Mouse (Mus musculus): ENCODE measurements at regions not wholly inside any gene's neighbourhood (a gene's known extent, or its start where the extent isn't known, plus 50 kb on each side); places are given as distances from the start of the nearest gene placed in this dataset.

DNA sequence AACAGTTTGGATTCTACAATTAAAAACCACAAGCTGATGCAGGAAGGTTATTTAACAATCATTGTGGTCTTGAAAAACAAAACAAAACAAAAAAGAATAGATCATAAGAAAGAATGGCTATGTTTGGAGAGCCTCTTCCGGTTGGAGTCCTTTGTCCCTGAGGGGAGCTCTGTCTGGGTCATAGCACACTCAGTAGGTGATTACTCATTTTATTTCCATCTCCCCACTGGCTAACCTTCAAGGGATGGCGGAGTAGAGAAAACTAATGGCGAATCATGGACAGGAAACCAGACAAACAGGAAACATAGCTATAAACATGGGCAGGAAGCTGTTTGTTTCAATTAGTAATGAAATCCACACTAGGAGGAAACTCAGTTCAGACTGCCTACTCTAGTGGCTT is 545.8 kb upstream of the Tenm3 start:
- no peak for TF ChIP-seq CTCF (IDR thresholded peaks at IDR 0.05)
- intact Hi-C loops (cut with DNase I) = no loop called here
- Histone ChIP-seq H3K27ac (no peak overlapping the region), H3K4me3 (no peak overlapping the region)
- no peak for DNase-seq (ENCODE audit: extremely low spot score in 1 of 2, low spot score in 2 of 2)

DNA sequence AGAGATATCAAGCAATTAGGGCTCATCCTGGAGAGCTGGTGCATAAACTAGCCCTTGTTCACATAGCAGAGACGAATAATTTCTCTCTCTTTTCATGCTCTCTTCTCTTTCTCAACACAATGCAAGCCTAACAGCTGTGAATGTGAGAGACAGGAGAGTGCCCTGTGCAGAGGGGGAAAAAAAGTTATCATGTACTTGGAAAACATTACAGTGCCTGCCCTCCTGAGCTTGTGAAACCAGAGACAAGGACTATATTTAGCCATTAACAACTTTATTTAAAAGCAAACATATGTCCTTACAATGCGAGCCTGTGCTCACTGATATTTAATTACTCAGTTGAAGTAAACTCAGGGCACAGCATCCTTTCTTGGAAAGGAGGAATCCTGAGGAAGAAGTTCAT is 543.8 kb upstream of the Tenm3 start:
- intact Hi-C loops (cut with DNase I) = no loop called here

DNA sequence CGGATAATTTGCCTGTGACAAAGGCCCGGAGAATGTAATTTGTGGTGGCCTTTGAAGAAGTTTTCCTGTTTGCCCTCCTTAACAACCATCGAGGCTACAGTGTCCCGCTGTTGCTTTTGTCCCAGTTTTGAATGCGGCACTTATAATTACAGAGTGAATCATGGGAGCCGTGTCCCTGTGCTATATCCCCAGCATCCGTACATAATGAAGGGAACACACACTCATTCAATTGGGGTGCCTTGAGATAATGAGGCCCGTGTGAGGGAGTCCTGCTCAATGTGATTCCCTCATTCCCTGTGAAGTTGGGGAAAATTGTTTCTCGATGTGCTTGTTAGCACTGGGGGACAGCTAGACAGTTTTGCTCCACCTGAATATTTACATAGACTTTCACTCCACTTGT is 528.9 kb upstream of the Tenm3 start:
- Histone ChIP-seq H3K27ac (no peak overlapping the region), H3K4me3 (no peak overlapping the region)
- TF ChIP-seq CTCF (IDR thresholded peaks at IDR 0.05) = no peak
- intact Hi-C loops (cut with DNase I) = no loop called here
- DNase-seq (ENCODE audit: extremely low spot score in 1 of 2, low spot score in 2 of 2) = no peak

More for the DNA sequence above, 543.8 kb upstream of the Tenm3 start:
- no peak for DNase-seq (ENCODE audit: extremely low spot score in 1 of 2, low spot score in 2 of 2)
- H3K27ac ChIP-seq = no peak overlapping the region
- no peak overlapping the region for H3K4me3 ChIP-seq
- TF ChIP-seq CTCF (IDR thresholded peaks at IDR 0.05) = no peak

DNA sequence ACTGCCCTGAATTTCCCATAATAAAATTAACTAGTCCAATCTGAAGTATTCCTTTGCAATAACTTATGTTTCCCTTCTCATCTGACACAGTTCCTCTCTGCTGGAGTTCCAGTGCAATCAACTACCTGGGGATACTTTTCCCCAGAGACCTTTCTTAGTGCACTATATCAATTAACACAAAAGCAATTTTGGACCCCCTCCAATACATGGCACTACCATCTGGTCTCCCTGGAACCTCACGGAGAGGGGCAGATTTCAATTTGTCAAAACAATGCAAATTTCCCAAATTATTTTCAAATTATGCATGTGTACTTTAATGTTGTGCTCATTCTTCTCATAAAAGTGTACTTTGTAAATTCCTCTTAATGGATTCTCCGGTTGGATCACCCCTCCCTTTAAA is 518.9 kb upstream of the Tenm3 start:
- no peak overlapping the region for H3K27ac ChIP-seq
- H3K4me3 ChIP-seq = no peak overlapping the region
- TF ChIP-seq CTCF (IDR thresholded peaks at IDR 0.05) = no peak
- no peak for DNase-seq (ENCODE audit: extremely low spot score in 1 of 2, low spot score in 2 of 2)
- intact Hi-C loops (cut with DNase I) = no loop called here

DNA sequence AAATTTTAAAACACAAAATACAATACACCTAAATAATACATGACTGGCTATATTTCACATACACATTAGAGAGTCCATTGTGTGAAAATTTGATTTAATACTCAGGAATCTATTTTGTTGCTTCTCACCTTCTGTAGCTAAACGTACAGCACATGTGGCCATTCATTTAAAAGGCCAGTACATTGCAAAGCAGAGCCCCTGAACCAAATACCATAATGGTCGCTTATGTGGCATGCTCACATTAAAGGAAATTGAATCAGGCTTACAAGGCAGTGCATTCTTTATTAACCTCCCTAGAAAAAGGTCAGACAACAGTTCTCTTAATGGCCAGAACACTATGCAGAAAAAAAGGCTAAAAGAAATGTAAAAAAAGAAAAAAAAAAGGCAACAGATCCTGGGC is 517.7 kb upstream of the Tenm3 start:
- intact Hi-C loops (cut with DNase I) = no loop called here
- no peak for TF ChIP-seq CTCF (IDR thresholded peaks at IDR 0.05)
- Histone ChIP-seq H3K27ac (no peak overlapping the region), H3K4me3 (no peak overlapping the region)
- DNase-seq (ENCODE audit: extremely low spot score in 1 of 2, low spot score in 2 of 2) = no peak

DNA sequence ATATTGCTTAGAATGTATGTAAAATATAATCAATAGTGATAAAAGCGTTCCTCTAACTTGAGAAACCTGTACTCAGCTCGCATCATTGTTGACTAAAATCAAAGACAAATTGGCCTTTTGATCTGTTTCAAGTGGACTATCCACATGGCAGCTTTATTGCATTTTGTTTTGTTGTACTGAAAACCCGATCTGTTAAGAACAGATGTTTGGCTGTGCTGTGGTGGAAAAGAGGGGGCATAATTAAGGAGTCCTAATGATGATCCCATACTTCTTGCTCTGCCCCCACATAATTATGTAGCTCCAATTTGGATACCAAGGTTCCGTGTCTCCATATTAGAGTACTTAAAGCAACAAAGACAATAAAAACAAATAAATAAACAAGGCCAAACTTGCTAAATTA is 516.4 kb upstream of the Tenm3 start:
- no peak overlapping the region for H3K4me3 ChIP-seq
- no peak for DNase-seq (ENCODE audit: extremely low spot score in 1 of 2, low spot score in 2 of 2)
- TF ChIP-seq CTCF (IDR thresholded peaks at IDR 0.05) = no peak
- no peak overlapping the region for H3K27ac ChIP-seq
- intact Hi-C loops (cut with DNase I) = no loop called here

DNA sequence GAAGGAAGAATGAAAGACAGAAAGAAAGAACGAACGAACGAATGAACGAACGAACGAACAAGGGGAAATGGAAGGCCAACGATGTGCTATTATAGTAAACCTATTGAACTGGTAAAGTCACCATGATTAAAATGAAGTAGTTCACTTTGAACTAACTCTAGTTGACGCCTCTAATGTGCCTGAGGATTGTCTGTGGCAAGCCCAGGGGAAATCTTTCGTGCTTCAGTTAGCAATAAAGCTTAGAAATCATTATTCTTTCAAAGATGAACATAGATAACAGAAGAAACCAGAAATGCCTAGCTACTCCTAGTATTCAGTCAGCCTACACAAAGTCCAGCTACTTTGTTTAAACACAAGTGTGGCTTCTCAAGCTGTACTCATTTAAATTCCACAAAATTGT is 515.9 kb upstream of the Tenm3 start:
- no peak for TF ChIP-seq CTCF (IDR thresholded peaks at IDR 0.05)
- Histone ChIP-seq H3K4me3 (no peak overlapping the region), H3K27ac (no peak overlapping the region)
- DNase-seq (ENCODE audit: extremely low spot score in 1 of 2, low spot score in 2 of 2) = no peak
- intact Hi-C loops (cut with DNase I) = no loop called here

DNA sequence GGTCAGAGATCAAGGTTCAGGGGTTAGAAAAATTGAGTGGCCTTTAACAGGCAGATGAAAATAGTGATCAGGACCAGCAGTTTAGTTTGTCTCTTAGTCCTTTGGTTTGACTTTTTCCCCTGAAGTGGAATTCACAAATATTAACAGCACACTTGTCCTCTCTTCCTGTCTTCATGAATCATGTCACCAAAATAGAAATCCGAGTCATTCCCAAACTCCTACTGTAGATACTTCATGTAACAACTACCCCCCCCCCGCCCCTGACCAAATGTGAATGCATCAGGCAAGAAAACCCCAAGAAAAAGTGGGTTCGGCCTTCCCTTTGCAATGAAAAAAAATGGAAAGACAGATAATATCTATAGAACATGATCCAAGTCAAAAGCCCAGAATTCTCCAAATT is 504.9 kb upstream of the Tenm3 start:
- TF ChIP-seq CTCF (IDR thresholded peaks at IDR 0.05) = no peak
- no peak overlapping the region for H3K4me3 ChIP-seq
- no peak overlapping the region for H3K27ac ChIP-seq
- no peak for DNase-seq (ENCODE audit: extremely low spot score in 1 of 2, low spot score in 2 of 2)
- intact Hi-C loops (cut with DNase I) = no loop called here

DNA sequence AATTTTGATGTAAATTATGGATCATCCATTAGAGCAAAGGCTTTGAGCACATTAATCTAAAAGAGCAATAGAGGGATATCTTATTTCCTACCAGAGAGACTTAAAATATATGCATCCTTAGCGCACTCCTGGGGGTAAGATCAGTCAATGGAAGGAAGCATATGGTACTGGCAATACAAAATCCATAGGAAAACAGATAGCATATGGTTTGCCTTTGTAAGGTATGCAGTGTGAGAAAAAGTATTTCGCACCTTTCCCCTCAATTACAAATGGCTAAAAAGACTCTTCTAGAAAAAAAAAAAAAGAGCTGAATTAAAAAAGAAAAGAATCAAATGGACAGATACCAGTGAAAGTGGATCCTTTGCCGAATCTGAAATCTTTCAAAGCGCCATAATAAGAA is 495.0 kb upstream of the Tenm3 start:
- intact Hi-C loops (cut with DNase I) = no loop called here
- Histone ChIP-seq H3K27ac (no peak overlapping the region), H3K4me3 (no peak overlapping the region)
- no peak for TF ChIP-seq CTCF (IDR thresholded peaks at IDR 0.05)
- DNase-seq (ENCODE audit: extremely low spot score in 1 of 2, low spot score in 2 of 2) = no peak

DNA sequence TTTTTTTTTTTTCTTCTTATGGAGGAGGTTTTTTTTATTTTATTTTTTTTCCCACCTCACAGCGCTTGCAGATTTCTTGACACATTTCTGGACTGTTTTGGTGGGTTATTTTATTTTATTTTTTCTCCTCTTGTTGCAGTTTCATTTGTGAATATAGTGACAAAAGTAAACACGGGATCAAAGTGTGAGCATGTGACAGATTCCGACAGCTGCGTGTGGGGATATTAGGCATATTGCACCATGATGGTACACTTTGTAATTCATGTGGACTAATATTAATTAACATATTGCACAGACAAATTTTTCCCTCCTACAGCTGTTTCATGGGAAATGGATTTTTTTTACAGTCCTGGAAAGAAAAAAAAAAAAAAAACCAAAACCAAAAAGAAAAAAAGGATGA is 483.2 kb upstream of the Tenm3 start:
- Histone ChIP-seq H3K27ac (no peak overlapping the region), H3K4me3 (no peak overlapping the region)
- intact Hi-C loops (cut with DNase I) = no loop called here
- TF ChIP-seq CTCF (IDR thresholded peaks at IDR 0.05) = no peak
- no peak for DNase-seq (ENCODE audit: extremely low spot score in 1 of 2, low spot score in 2 of 2)

DNA sequence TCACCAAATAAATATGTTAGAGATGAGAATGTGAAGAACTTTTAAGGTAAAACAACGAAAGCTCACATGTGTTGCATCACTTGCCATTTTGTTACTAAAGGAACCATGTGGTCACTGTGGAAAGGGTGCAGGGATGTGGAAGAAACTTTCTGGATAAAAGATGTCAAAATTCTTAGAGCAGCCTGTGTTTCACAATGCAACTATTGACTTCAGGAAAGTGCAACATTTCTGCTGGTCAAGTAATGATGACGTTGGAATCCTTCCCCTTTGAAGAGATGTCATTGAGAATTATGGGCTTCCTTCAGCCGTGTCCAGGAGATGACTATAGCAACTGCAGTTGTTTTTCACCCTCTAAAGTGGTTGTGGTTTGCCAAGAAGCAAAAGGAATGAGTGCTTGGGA is 477.7 kb upstream of the Tenm3 start:
- TF ChIP-seq CTCF (IDR thresholded peaks at IDR 0.05) = no peak
- DNase-seq (ENCODE audit: extremely low spot score in 1 of 2, low spot score in 2 of 2) = no peak
- intact Hi-C loops (cut with DNase I) = no loop called here
- Histone ChIP-seq H3K4me3 (no peak overlapping the region), H3K27ac (no peak overlapping the region)

DNA sequence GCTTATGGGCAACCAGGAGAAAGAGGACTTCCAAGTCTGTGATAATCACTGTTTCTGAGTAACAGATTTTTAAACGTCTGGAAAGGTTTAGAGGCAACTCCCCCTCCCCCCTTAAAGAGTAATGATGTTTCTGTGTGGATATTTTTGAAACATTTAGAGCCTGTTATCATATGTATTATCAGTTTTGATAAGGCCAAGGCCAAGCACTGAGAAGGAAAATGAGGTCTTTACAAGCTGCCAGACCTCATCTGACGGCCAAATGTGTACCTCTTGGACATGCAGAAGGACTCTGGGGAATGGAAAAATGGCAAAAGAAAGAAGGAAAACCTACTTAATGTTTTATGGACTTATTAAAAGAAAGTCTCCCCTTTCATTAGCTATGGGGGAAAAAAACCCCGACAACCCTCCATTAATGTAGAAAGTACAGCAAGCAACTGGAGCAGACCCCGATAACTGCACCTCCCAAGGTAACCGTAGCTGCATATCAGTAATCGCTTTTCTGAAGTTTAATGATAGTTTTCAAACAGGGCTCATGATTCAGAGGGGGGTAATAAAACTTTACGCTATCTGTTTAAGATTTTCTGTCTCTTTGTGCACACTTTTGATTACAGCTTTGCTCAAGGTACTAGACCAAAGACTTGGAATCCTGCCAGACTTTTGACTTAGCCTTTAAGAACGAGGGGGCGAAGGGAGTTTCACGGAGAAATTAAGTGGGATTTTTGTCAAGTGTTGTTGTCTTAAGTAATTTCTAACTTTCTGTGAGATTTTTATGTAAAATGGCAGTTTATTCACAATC is 469.9 kb upstream of the Tenm3 start:
- Histone ChIP-seq H3K27ac (no peak overlapping the region), H3K4me3 (no peak overlapping the region)
- no peak for TF ChIP-seq CTCF (IDR thresholded peaks at IDR 0.05)
- intact Hi-C loops (cut with DNase I) = no loop called here
- DNase-seq (ENCODE audit: extremely low spot score in 1 of 2, low spot score in 2 of 2) = no peak

DNA sequence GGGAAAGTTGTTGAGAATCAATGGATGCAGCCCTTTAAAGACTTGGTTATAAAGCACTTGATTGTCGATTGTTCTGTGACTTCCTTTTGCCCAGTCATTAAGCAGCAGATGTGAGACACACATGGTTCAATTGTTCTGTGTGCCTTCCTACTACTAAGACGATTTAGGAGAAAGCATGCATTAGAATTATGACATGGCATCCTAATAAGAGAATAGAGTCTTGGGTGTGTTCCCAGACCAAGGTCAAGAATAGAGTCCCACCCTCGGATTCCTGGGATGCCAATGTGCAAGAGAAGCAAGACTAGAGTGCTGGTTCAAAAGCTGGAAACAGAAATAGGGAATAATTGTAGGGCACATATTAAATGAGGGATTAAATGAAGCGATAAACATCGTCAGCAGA is 469.1 kb upstream of the Tenm3 start:
- no peak for TF ChIP-seq CTCF (IDR thresholded peaks at IDR 0.05)
- H3K4me3 ChIP-seq = no peak overlapping the region
- no peak for DNase-seq (ENCODE audit: extremely low spot score in 1 of 2, low spot score in 2 of 2)
- intact Hi-C loops (cut with DNase I) = no loop called here
- no peak overlapping the region for H3K27ac ChIP-seq

Data from left cerebral cortex, adult 2 months (tissue).